Mouse (Mus musculus): Measurements from ENCODE around the gene Gm5089. TPM values are rescaled to one million over a fixed set of nuclear protein-coding genes. Genes with fewer than 3 reads are reported as not detected.

The Gm5089 gene
- polyA plus RNA-seq (2014; fragmentation: Nextera tagmentation; extraction: Ambion mirVana), result not detected in 2 replicates

GRCm38 (mm10) chr14:122450496-122451382 lies at the start of gene Gm5089:
Gm5089 (minus strand) TSS chr14:122451115.
- no peaks in the 10 kb centered on the region for H3K9me3 ChIP-seq (ENCODE audit: control insufficient read depth, low read length)
- H3K9ac ChIP-seq (ENCODE audit: low read depth, low read length), result no peak within 1 kb of the TSS
- H3K4me3 ChIP-seq (ENCODE audit: low read depth, low read length), result peak within 1 kb of the TSS; percentile 28
- H3K27me3 ChIP-seq (replicated peaks; ENCODE audit: control insufficient read depth, insufficient read depth, low read length), result peaks cover 81% of the 10 kb centered on the region
- H3K4me2 ChIP-seq, result peak within 1 kb of the TSS; percentile 50
- WGBS, result 2% methylated on average over 59 of the region's 59 CpGs
- DNase-seq (ENCODE audit: low spot score), result peak; percentile 47
- no peaks in the 10 kb centered on the region for H3K36me3 ChIP-seq (ENCODE audit: control insufficient read depth, insufficient read depth, low read length)
- H3K4me1 ChIP-seq (replicated peaks; ENCODE audit: control insufficient read depth, insufficient read depth, low read length), result peaks cover 2% of the 10 kb centered on the region
- ATAC-seq (replicated peaks; ENCODE audit: low FRiP score), result no peak; the same call in 1 of the 2 replicates
- H3K27ac ChIP-seq (ENCODE audit: low read depth, low read length), result no peak within 1 kb of the TSS

GRCm38 (mm10) chr14:122492015-122492414 lies 41.1 kb upstream of the Gm5089 start:
- Histone ChIP-seq H3K27me3 (replicated peaks; ENCODE audit: control insufficient read depth, insufficient read depth, low read length) (peaks cover 54% of the 10 kb centered on the region), H3K36me3 (ENCODE audit: control insufficient read depth, insufficient read depth, low read length) (no peaks in the 10 kb centered on the region), H3K4me1 (replicated peaks; ENCODE audit: control insufficient read depth, insufficient read depth, low read length) (0 out of 2 replicates have a peak, but pooled peaks cover 2% of the 10 kb centered on the region), H3K4me3 (ENCODE audit: low read depth, low read length) (no peak overlapping the region), H3K4me2 (no peak overlapping the region), H3K27ac (ENCODE audit: low read depth, low read length) (no peak overlapping the region), H3K9me3 (ENCODE audit: control insufficient read depth, low read length) (no peaks in the 10 kb centered on the region), H3K9ac (ENCODE audit: low read depth, low read length) (no peak overlapping the region)
- 62% methylated on average over 1 of the region's 1 CpGs for WGBS
- ATAC-seq (replicated peaks; ENCODE audit: low FRiP score), result no peak
- no peak for DNase-seq (ENCODE audit: low spot score)

- Histone ChIP-seq H3K27ac (ENCODE audit: low read depth, low read length) (no peak overlapping the region), H3K9ac (ENCODE audit: low read depth, low read length) (no peak overlapping the region), H3K4me1 (replicated peaks; ENCODE audit: control insufficient read depth, insufficient read depth, low read length) (0 out of 2 replicates have a peak, but pooled peaks cover 2% of the 10 kb centered on the region), H3K4me2 (no peak overlapping the region), H3K27me3 (replicated peaks; ENCODE audit: control insufficient read depth, insufficient read depth, low read length) (peaks cover 56% of the 10 kb centered on the region), H3K9me3 (ENCODE audit: control insufficient read depth, low read length) (no peaks in the 10 kb centered on the region), H3K36me3 (ENCODE audit: control insufficient read depth, insufficient read depth, low read length) (no peaks in the 10 kb centered on the region), H3K4me3 (ENCODE audit: low read depth, low read length) (no peak overlapping the region)
- 69% methylated on average over 6 of the region's 6 CpGs for WGBS
- DNase-seq (ENCODE audit: low spot score) (no peak), ATAC-seq (replicated peaks; ENCODE audit: low FRiP score) (no peak)
These were observed 40.6 kb upstream of the Gm5089 start for GRCm38 (mm10) chr14:122491521-122491920.

- Histone ChIP-seq H3K4me3 (ENCODE audit: low read depth, low read length) (peak within 1 kb of the TSS; percentile 28), H3K4me1 (replicated peaks; ENCODE audit: control insufficient read depth, insufficient read depth, low read length) (0 out of 2 replicates have a peak, but pooled peaks cover 2% of the 10 kb centered on the region), H3K9me3 (ENCODE audit: control insufficient read depth, low read length) (no peaks in the 10 kb centered on the region), H3K36me3 (ENCODE audit: control insufficient read depth, insufficient read depth, low read length) (no peaks in the 10 kb centered on the region), H3K4me2 (peak within 1 kb of the TSS; percentile 50), H3K27ac (ENCODE audit: low read depth, low read length) (no peak within 1 kb of the TSS), H3K27me3 (replicated peaks; ENCODE audit: control insufficient read depth, insufficient read depth, low read length) (peaks cover 63% of the 10 kb centered on the region), H3K9ac (ENCODE audit: low read depth, low read length) (no peak within 1 kb of the TSS)
- ATAC-seq (replicated peaks; ENCODE audit: low FRiP score) (peak; percentile 63), DNase-seq (ENCODE audit: low spot score) (peak; percentile 37)
- WGBS, result 2% methylated on average over 51 of the region's 51 CpGs
These were observed 39.8 kb upstream of the Gm5089 start, which contains the start of gene Gm10837 for GRCm38 (mm10) chr14:122490441-122491328. Gm10837 (plus strand) TSS chr14:122490586.

- Histone ChIP-seq H3K36me3 (ENCODE audit: control insufficient read depth, insufficient read depth, low read length) (no peaks in the 10 kb centered on the region), H3K9ac (ENCODE audit: low read depth, low read length) (no peak overlapping the region), H3K4me3 (ENCODE audit: low read depth, low read length) (no peak overlapping the region), H3K4me2 (no peak overlapping the region), H3K27ac (ENCODE audit: low read depth, low read length) (no peak overlapping the region), H3K4me1 (replicated peaks; ENCODE audit: control insufficient read depth, insufficient read depth, low read length) (0 out of 2 replicates have a peak, but pooled peaks cover 2% of the 10 kb centered on the region), H3K9me3 (ENCODE audit: control insufficient read depth, low read length) (no peaks in the 10 kb centered on the region), H3K27me3 (replicated peaks; ENCODE audit: control insufficient read depth, insufficient read depth, low read length) (peaks cover 72% of the 10 kb centered on the region)
- 5% methylated on average over 12 of the region's 12 CpGs for whole genome bisulfite sequencing
- DNase-seq (ENCODE audit: low spot score), result no peak
- ATAC-seq (replicated peaks; ENCODE audit: low FRiP score), result no peak
These were observed 38.9 kb upstream of the Gm5089 start for GRCm38 (mm10) chr14:122489686-122490414.

- Histone ChIP-seq H3K27me3 (replicated peaks; ENCODE audit: control insufficient read depth, insufficient read depth, low read length) (peaks cover 80% of the 10 kb centered on the region), H3K4me1 (replicated peaks; ENCODE audit: control insufficient read depth, insufficient read depth, low read length) (0 out of 2 replicates have a peak, but pooled peaks cover 2% of the 10 kb centered on the region), H3K4me2 (no peak overlapping the region), H3K9ac (ENCODE audit: low read depth, low read length) (no peak overlapping the region), H3K27ac (ENCODE audit: low read depth, low read length) (no peak overlapping the region), H3K9me3 (ENCODE audit: control insufficient read depth, low read length) (no peaks in the 10 kb centered on the region), H3K4me3 (ENCODE audit: low read depth, low read length) (no peak overlapping the region), H3K36me3 (ENCODE audit: control insufficient read depth, insufficient read depth, low read length) (no peaks in the 10 kb centered on the region)
- WGBS, result 1% methylated on average over 5 of the region's 5 CpGs
- no peak for DNase-seq (ENCODE audit: low spot score)
- no peak for ATAC-seq (replicated peaks; ENCODE audit: low FRiP score)
These were observed 38.1 kb upstream of the Gm5089 start for GRCm38 (mm10) chr14:122489041-122489440.

- Histone ChIP-seq H3K4me2 (no peak overlapping the region), H3K9me3 (ENCODE audit: control insufficient read depth, low read length) (no peaks in the 10 kb centered on the region), H3K4me1 (replicated peaks; ENCODE audit: control insufficient read depth, insufficient read depth, low read length) (0 out of 2 replicates have a peak, but pooled peaks cover 2% of the 10 kb centered on the region), H3K4me3 (ENCODE audit: low read depth, low read length) (no peak overlapping the region), H3K27me3 (replicated peaks; ENCODE audit: control insufficient read depth, insufficient read depth, low read length) (peaks cover 83% of the 10 kb centered on the region), H3K9ac (ENCODE audit: low read depth, low read length) (no peak overlapping the region), H3K36me3 (ENCODE audit: control insufficient read depth, insufficient read depth, low read length) (no peaks in the 10 kb centered on the region), H3K27ac (ENCODE audit: low read depth, low read length) (no peak overlapping the region)
- DNase-seq (ENCODE audit: low spot score) (no peak), ATAC-seq (replicated peaks; ENCODE audit: low FRiP score) (no peak)
- WGBS, result 10% methylated on average over 5 of the region's 5 CpGs
These were observed 36.5 kb upstream of the Gm5089 start for GRCm38 (mm10) chr14:122487366-122487765.

GRCm38 (mm10) chr14:122486611-122487010 lies 35.7 kb upstream of the Gm5089 start:
- Histone ChIP-seq H3K4me3 (ENCODE audit: low read depth, low read length) (no peak overlapping the region), H3K4me2 (no peak overlapping the region), H3K27me3 (replicated peaks; ENCODE audit: control insufficient read depth, insufficient read depth, low read length) (peaks cover 88% of the 10 kb centered on the region), H3K9ac (ENCODE audit: low read depth, low read length) (no peak overlapping the region), H3K9me3 (ENCODE audit: control insufficient read depth, low read length) (no peaks in the 10 kb centered on the region), H3K27ac (ENCODE audit: low read depth, low read length) (no peak overlapping the region), H3K4me1 (replicated peaks; ENCODE audit: control insufficient read depth, insufficient read depth, low read length) (0 out of 2 replicates have a peak, but pooled peaks cover 2% of the 10 kb centered on the region), H3K36me3 (ENCODE audit: control insufficient read depth, insufficient read depth, low read length) (no peaks in the 10 kb centered on the region)
- WGBS, result 17% methylated on average over 1 of the region's 1 CpGs
- ATAC-seq (replicated peaks; ENCODE audit: low FRiP score) (no peak), DNase-seq (ENCODE audit: low spot score) (no peak)
